Mouse (Mus musculus) CH12.LX (cell line): ENCODE data around the gene Tacc2. TPM values are rescaled to one million over a fixed set of nuclear protein-coding genes. Genes with fewer than 3 reads are reported as not detected.

Experiments used
- DNase-seq: peaks from one replicate; pipeline ENCODE4 v3.0.0-alpha.2; 2013; ENCODE audit errors: extremely low read depth
- H3K27ac ChIP-seq: 2 replicates; pipeline ENCODE4 v1.5.1; 2012; ENCODE audit warnings: low read depth, mild to moderate bottlenecking, control low read depth, moderate library complexity; ENCODE audit not compliant: insufficient read depth
- H3K27me3 ChIP-seq: replicated peaks from 2 replicates; pipeline ENCODE3; 2012; ENCODE audit warnings: inconsistent platforms
- H3K36me3 ChIP-seq, 2 experiments: replicated peaks in 1 of 2; 2 replicates each; pipeline versions ENCODE3 to v1.6.1; 2012; ENCODE audit warnings: inconsistent platforms in 1 of 2, low read length in 1 of 2, mild to moderate bottlenecking in 1 of 2, mixed read lengths in 1 of 2, moderate library complexity in 1 of 2; ENCODE audit not compliant: control insufficient read depth in 1 of 2, insufficient read depth in 1 of 2
- H3K4me1 ChIP-seq, 2 experiments: 2 replicates each; pipeline ENCODE4 v1.6.1; 2012; ENCODE audit warnings: inconsistent platforms in 1 of 2, moderate library complexity in 1 of 2; ENCODE audit not compliant: insufficient read depth in 2 of 2, control insufficient read depth in 1 of 2
- H3K4me2 ChIP-seq: 2 replicates; pipeline ENCODE4 v1.6.1; 2012; ENCODE audit warnings: low read depth, mild to moderate bottlenecking, control low read depth; ENCODE audit not compliant: poor library complexity, insufficient read depth, severe bottlenecking
- H3K4me3 ChIP-seq, 3 experiments: fragments of 150-350 bp in 1 of 3; sonication (generic) in 1 of 3; replicated peaks in 1 of 3; 2 replicates each; pipeline versions ENCODE3 to v1.5.1; 2011 to 2012; ENCODE audit warnings: low read depth in 2 of 3, low read length in 2 of 3, mild to moderate bottlenecking in 2 of 3, moderate library complexity in 2 of 3, control low read depth in 1 of 3, improper control_type of control experiment in 1 of 3, inconsistent platforms in 1 of 3, mixed read lengths in 1 of 3; ENCODE audit not compliant: poor library complexity in 1 of 3
- H3K79me2 ChIP-seq: replicated peaks from 2 replicates; pipeline ENCODE4 v1.6.1; 2012; ENCODE audit warnings: mild to moderate bottlenecking, moderate library complexity; ENCODE audit not compliant: control insufficient read depth, poor library complexity, insufficient read depth, severe bottlenecking; ENCODE audit errors: extremely low read depth
- H3K9ac ChIP-seq: 2 replicates; pipeline ENCODE4 v1.6.1; 2012; ENCODE audit warnings: low read depth, mild to moderate bottlenecking, control low read depth, moderate library complexity; ENCODE audit not compliant: insufficient read depth
- H3K9me3 ChIP-seq: replicated peaks from 2 replicates; pipeline ENCODE3; 2012; ENCODE audit warnings: low read length, inconsistent platforms, mixed read lengths
- BHLHE40 ChIP-seq: IDR thresholded peaks from 2 replicates; pipeline ENCODE4 v1.6.1; 2011; ENCODE audit warnings: mild to moderate bottlenecking, low read depth, low read length, improper control_type of control experiment
- CHD2 ChIP-seq: IDR thresholded peaks from 2 replicates; pipeline ENCODE4 v1.6.1; 2011; ENCODE audit warnings: low read length, improper control_type of control experiment
- CTCF ChIP-seq, 2 experiments: IDR thresholded peaks in 1 of 2; conservative IDR thresholded peaks in 1 of 2; 2 replicates each; pipeline ENCODE4 v1.5.1; 2011 to 2012; ENCODE audit warnings: low read depth in 2 of 2, low read length in 2 of 2, improper control_type of control experiment in 1 of 2, inconsistent platforms in 1 of 2, mild to moderate bottlenecking in 1 of 2, moderate library complexity in 1 of 2
- E2F4 ChIP-seq: IDR thresholded peaks from 2 replicates; pipeline ENCODE4 v1.6.1; 2011; ENCODE audit warnings: low read depth, low read length, improper control_type of control experiment; ENCODE audit not compliant: insufficient replicate concordance
- ELF1 ChIP-seq: IDR thresholded peaks from 2 replicates; pipeline ENCODE4 v1.6.1; 2014; ENCODE audit warnings: low read depth, mild to moderate bottlenecking, inconsistent platforms, low read length, improper control_type of control experiment
- EP300 ChIP-seq: IDR thresholded peaks from 2 replicates; pipeline ENCODE4 v1.6.1; 2011; ENCODE audit warnings: low read length, improper control_type of control experiment
- ETS1 ChIP-seq: conservative IDR thresholded peaks from 2 replicates; pipeline ENCODE4 v1.6.1; 2012; ENCODE audit warnings: low read depth, mild to moderate bottlenecking, inconsistent platforms, low read length, improper control_type of control experiment, moderate library complexity
- GABPA ChIP-seq: IDR thresholded peaks from 2 replicates; pipeline ENCODE4 v1.6.1; 2012; ENCODE audit warnings: low read depth, low read length, improper control_type of control experiment, inconsistent platforms; ENCODE audit not compliant: insufficient replicate concordance
- HCFC1 ChIP-seq: IDR thresholded peaks from 2 replicates; pipeline ENCODE4 v1.6.1; 2012; ENCODE audit warnings: low read depth, mild to moderate bottlenecking, inconsistent platforms, low read length, improper control_type of control experiment
- IRF4 ChIP-seq: IDR thresholded peaks from 2 replicates; pipeline ENCODE4 v1.6.1; 2014; ENCODE audit warnings: low read depth, mild to moderate bottlenecking, inconsistent platforms, low read length, improper control_type of control experiment
- JUN ChIP-seq: IDR thresholded peaks from 2 replicates; pipeline ENCODE4 v1.6.1; 2011; ENCODE audit warnings: low read depth, mild to moderate bottlenecking, low read length, improper control_type of control experiment, moderate library complexity; ENCODE audit not compliant: insufficient read depth
- KAT2A ChIP-seq: IDR thresholded peaks from 2 replicates; pipeline ENCODE4 v1.6.1; 2012; ENCODE audit warnings: low read length, improper control_type of control experiment, inconsistent platforms; ENCODE audit not compliant: insufficient replicate concordance
- MAX ChIP-seq: IDR thresholded peaks from 2 replicates; pipeline ENCODE4 v1.6.1; 2011; ENCODE audit warnings: low read length, improper control_type of control experiment
- MAZ ChIP-seq: IDR thresholded peaks from 2 replicates; pipeline ENCODE4 v1.6.1; 2012; ENCODE audit warnings: low read depth, mild to moderate bottlenecking, inconsistent platforms, low read length, improper control_type of control experiment, moderate library complexity
- MEF2A ChIP-seq: IDR thresholded peaks from 2 replicates; pipeline ENCODE4 v1.6.1; 2014; ENCODE audit warnings: low read depth, mild to moderate bottlenecking, inconsistent platforms, low read length, improper control_type of control experiment, borderline replicate concordance
- MXI1 ChIP-seq: IDR thresholded peaks from 2 replicates; pipeline ENCODE4 v1.6.1; 2011; ENCODE audit warnings: mild to moderate bottlenecking, low read depth, low read length, improper control_type of control experiment
- NELFE ChIP-seq: IDR thresholded peaks from 2 replicates; pipeline ENCODE4 v1.6.1; 2011; ENCODE audit warnings: low read depth, low read length, improper control_type of control experiment
- NRF1 ChIP-seq: IDR thresholded peaks from 2 replicates; pipeline ENCODE4 v1.6.1; 2014; ENCODE audit warnings: low read depth, mild to moderate bottlenecking, inconsistent platforms, low read length, improper control_type of control experiment, moderate library complexity
- POLR2AphosphoS2 ChIP-seq: IDR thresholded peaks from 2 replicates; pipeline ENCODE4 v1.6.1; 2011; ENCODE audit warnings: low read depth, low read length, improper control_type of control experiment
- TBP ChIP-seq: conservative IDR thresholded peaks from 2 replicates; pipeline ENCODE4 v1.6.1; 2011; ENCODE audit warnings: low read depth, low read length, improper control_type of control experiment
- USF1 ChIP-seq: IDR thresholded peaks from 2 replicates; pipeline ENCODE4 v1.6.1; 2014; ENCODE audit warnings: low read depth, mild to moderate bottlenecking, inconsistent platforms, low read length, improper control_type of control experiment
- ZC3H11A ChIP-seq: IDR thresholded peaks from 2 replicates; pipeline ENCODE4 v1.6.1; 2012; ENCODE audit warnings: low read depth, mild to moderate bottlenecking, inconsistent platforms, low read length, improper control_type of control experiment
- ZMIZ1 ChIP-seq: IDR thresholded peaks from 2 replicates; pipeline ENCODE4 v1.6.1; 2012; ENCODE audit warnings: low read depth, mild to moderate bottlenecking, inconsistent platforms, low read length, improper control_type of control experiment
- dilution Hi-C: fragments of 300-500 bp; cut with MboI; formaldehyde crosslinking; loops from 2 replicates; pipeline ENCODE4 v1.14.3; 2020; ENCODE audit warnings: low sequenced_read_pairs; ENCODE audit not compliant: extremely low pct_unique_long_range_greater_than_20kb, extremely low pct_ligation_motif_present
- in situ Hi-C: fragments of 300-500 bp; cut with MboI; formaldehyde crosslinking; loops from 3 replicates; pipeline ENCODE4 v1.14.3; 2019; ENCODE audit warnings: low sequenced_read_pairs, low pct_ligation_motif_present, low pct_unique_long_range_greater_than_20kb, mixed read lengths
- polyA plus RNA-seq: library from polyadenylated mRNA; unstranded; fragments of >175 nt; gene quantifications from 2 replicates; pipeline ENCODE4 v1.2.1, GENCODE M21; 2012; ENCODE audit warnings: low read depth; ENCODE audit not compliant: insufficient read length
- total RNA-seq, 2 experiments: library from RNA; depleted of rRNA; stranded (reverse); fragments of 300-350 nt in 1 of 2; fragments of >200 nt in 1 of 2; gene quantifications; 2 replicates each; pipeline ENCODE4 v1.2.3; 2012 to 2014

The Tacc2 gene
- total and polyA plus RNA-seq, 3 experiments: 0.13 to 0.41 TPM; not detected in 1

- in situ Hi-C loops: no loop called here
- Histone ChIP-seq H3K4me1 (no peaks in the 10 kb centered on the region), H3K36me3 (no peaks in the 10 kb centered on the region), H3K27me3 (peaks cover 56% of the 10 kb centered on the region), H3K4me3 (no peak overlapping the region), H3K4me2 (no peak overlapping the region), H3K9me3 (no peaks in the 10 kb centered on the region), H3K9ac (no peak overlapping the region), H3K79me2 (no peaks in the 10 kb centered on the region), H3K27ac (no peak overlapping the region)
- TF ChIP-seq ZMIZ1 (no peak), ZC3H11A (no peak), E2F4 (no peak), GABPA (no peak), NRF1 (no peak), BHLHE40 (no peak), MAZ (no peak), CTCF (conservative IDR thresholded peaks at IDR 0.05 in 1 of 2, IDR thresholded peaks at IDR 0.05 in 1 of 2; ENCODE audit: low read depth in 2 of 2, low read length in 2 of 2) (no peak), MXI1 (no peak), MAX (no peak), MEF2A (no peak)
- dilution Hi-C loops: no loop called here
- no peak for DNase-seq
Observed at GRCm38 (mm10) chr7:130716989-130717388, 139.8 kb downstream of the Tacc2 start.

GRCm38 (mm10) chr7:130719931-130720598 lies 142.8 kb downstream of the Tacc2 start:
- dilution Hi-C loops: no loop called here
- Histone ChIP-seq H3K4me1 (no peaks in the 10 kb centered on the region), H3K9me3 (no peaks in the 10 kb centered on the region), H3K79me2 (no peaks in the 10 kb centered on the region), H3K9ac (no peak overlapping the region), H3K4me3 (no peak overlapping the region), H3K27me3 (peaks cover 64% of the 10 kb centered on the region), H3K36me3 (no peaks in the 10 kb centered on the region), H3K27ac (no peak overlapping the region), H3K4me2 (no peak overlapping the region)
- no peak for TF ChIP-seq POLR2AphosphoS2
- TF ChIP-seq NELFE: no peak
- no peak for TF ChIP-seq ETS1
- no peak for TF ChIP-seq KAT2A
- no peak for TF ChIP-seq CHD2
- no peak for TF ChIP-seq IRF4
- TF ChIP-seq EP300: no peak
- no peak for TF ChIP-seq HCFC1
- TF ChIP-seq TBP: no peak
- TF ChIP-seq MAX: no peak
- TF ChIP-seq BHLHE40: no peak
- no peak for TF ChIP-seq JUN
- no peak for TF ChIP-seq USF1
- no peak for TF ChIP-seq ELF1
- DNase-seq: no peak
- in situ Hi-C loops: no loop called here
